Mouse (Mus musculus) heart, embryonic 14.5 days (tissue): ENCODE measurements at regions not wholly inside any gene's neighbourhood (a gene's known extent, or its start where the extent isn't known, plus 50 kb on each side); places are given as distances from the start of the nearest gene placed in this dataset.

ENCODE experiments used
- ATAC-seq: fragments of 200-750 bp; cut with Nextera tagmentation; 2 replicates; pipeline ENCODE4 v1.8.0; 2017; ENCODE audit warnings: low read depth, moderate TSS enrichment; ENCODE audit not compliant: insufficient number of reproducible peaks, insufficient read depth, low FRiP score
- H3K27ac ChIP-seq, 2 experiments: fragments of 200-500 bp in 1 of 2; fragments of 300-500 bp in 1 of 2; sonication (generic) in 1 of 2; replicated peaks in 1 of 2; 2 replicates each; pipeline ENCODE4 v1.5.1; 2012 to 2014; ENCODE audit warnings: low read depth in 2 of 2, low read length in 2 of 2, control low read depth in 1 of 2, mild to moderate bottlenecking in 1 of 2, mixed read lengths in 1 of 2; ENCODE audit not compliant: control insufficient read depth in 1 of 2, insufficient read depth in 1 of 2
- H3K27me3 ChIP-seq: fragments of 300-500 bp; sonication (generic); 2 replicates; pipeline ENCODE4 v1.6.1; 2014; ENCODE audit warnings: mild to moderate bottlenecking, low read length, control low read depth; ENCODE audit not compliant: control insufficient read depth, insufficient read depth
- H3K36me3 ChIP-seq: fragments of 300-500 bp; sonication (generic); 2 replicates; pipeline ENCODE4 v1.6.1; 2014; ENCODE audit warnings: mild to moderate bottlenecking, control low read depth, low read length, mixed read lengths; ENCODE audit not compliant: control insufficient read depth, insufficient read depth
- H3K4me1 ChIP-seq, 2 experiments: fragments of 200-500 bp in 1 of 2; fragments of 300-500 bp in 1 of 2; sonication (generic) in 1 of 2; 2 replicates each; pipeline ENCODE4 v1.6.1; 2012 to 2014; ENCODE audit warnings: low read length in 2 of 2, control low read depth in 1 of 2, mixed read lengths in 1 of 2; ENCODE audit not compliant: control insufficient read depth in 2 of 2, insufficient read depth in 2 of 2
- H3K4me2 ChIP-seq: fragments of 300-500 bp; sonication (generic); 2 replicates; pipeline ENCODE4 v1.6.1; 2014; ENCODE audit warnings: mild to moderate bottlenecking, low read length
- H3K4me3 ChIP-seq, 2 experiments: fragments of 200-500 bp in 1 of 2; fragments of 300-500 bp in 1 of 2; sonication (generic) in 1 of 2; 2 replicates each; pipeline ENCODE4 v1.5.1; 2012 to 2014; ENCODE audit warnings: low read length in 2 of 2, mild to moderate bottlenecking in 2 of 2, control low read depth in 1 of 2, low read depth in 1 of 2, moderate library complexity in 1 of 2; ENCODE audit not compliant: control insufficient read depth in 1 of 2, insufficient read depth in 1 of 2
- H3K9ac ChIP-seq: fragments of 300-500 bp; sonication (generic); 2 replicates; pipeline ENCODE4 v1.6.1; 2014; ENCODE audit warnings: mild to moderate bottlenecking, low read length
- H3K9me3 ChIP-seq: fragments of 300-500 bp; sonication (generic); 2 replicates; pipeline ENCODE4 v1.6.1; 2016; ENCODE audit warnings: low read length, control low read depth; ENCODE audit not compliant: control insufficient read depth
- WGBS: fragments of 180-500 bp; shearing (Covaris S2); extraction: QIAGEN DNeasy Blood & Tissue Kit; methylation state at CpG from one replicate; pipeline ENCODE4 v1.1.7; 2014; 5-methylcytosine and 5-hydroxymethylcytosine counted together

GRCm38 (mm10) chr1:89347341-89347740 is 107.3 kb upstream of the Agap1 start:
- Histone ChIP-seq H3K4me2 (no peak overlapping the region), H3K4me3 (no peak overlapping the region), H3K27ac (no peak overlapping the region), H3K36me3 (no peaks in the 10 kb centered on the region), H3K9me3 (no peaks in the 10 kb centered on the region), H3K4me1 (no peaks in the 10 kb centered on the region), H3K9ac (no peak overlapping the region), H3K27me3 (no peaks in the 10 kb centered on the region)
- WGBS = 64% methylated on average over 3 of the region's 3 CpGs
- ATAC-seq = no peak

DNA sequence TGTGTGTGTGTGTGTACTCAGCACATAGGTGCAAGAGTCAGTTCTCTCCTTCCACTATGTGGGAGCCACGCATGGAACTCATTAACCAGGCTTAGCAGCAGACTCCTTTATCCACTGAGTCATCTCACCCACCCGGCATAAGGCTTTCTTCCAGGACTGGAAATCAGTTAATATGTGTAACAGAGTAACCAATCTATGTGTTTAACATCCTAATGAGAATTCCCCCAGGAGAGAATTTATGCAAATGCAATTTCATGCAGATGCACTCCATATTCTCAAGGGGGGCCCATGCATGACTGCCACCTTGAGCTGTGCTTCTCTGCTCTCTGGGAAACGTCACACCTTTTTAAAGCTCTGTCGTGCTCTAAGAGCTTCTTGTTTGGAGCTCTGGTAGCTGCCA is 101.7 kb upstream of the Agap1 start:
- Histone ChIP-seq H3K36me3 (no peaks in the 10 kb centered on the region), H3K27ac (no peak overlapping the region), H3K4me1 (no peaks in the 10 kb centered on the region; a peak in 1 of 4 replicates), H3K4me2 (no peak overlapping the region), H3K9me3 (peaks cover 4% of the 10 kb centered on the region), H3K4me3 (no peak overlapping the region), H3K9ac (no peak overlapping the region), H3K27me3 (no peaks in the 10 kb centered on the region)
- no peak for ATAC-seq
- 56% methylated on average over 4 of the region's 4 CpGs for WGBS

DNA sequence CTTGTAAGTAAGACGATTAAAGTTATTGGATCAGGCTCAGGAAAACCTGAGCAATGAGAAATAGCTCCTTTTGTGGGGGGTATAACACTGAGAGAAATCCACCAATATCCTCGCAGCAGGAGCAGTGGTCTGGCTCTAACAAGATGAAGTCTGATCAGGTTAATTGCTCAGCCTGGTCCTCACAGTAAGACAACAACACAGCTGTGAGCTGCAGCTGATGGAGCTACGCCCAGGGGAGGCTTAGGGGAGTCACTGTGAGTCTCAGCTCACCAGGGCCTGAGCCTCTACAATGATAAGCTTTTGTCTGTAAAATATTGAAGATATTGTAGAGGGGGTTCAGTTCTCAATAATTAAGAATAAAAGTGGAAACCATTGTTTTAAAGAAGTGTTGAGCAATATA is 95.3 kb upstream of the Agap1 start:
- Histone ChIP-seq H3K4me1 (no peaks in the 10 kb centered on the region; a peak in 1 of 4 replicates), H3K4me2 (no peak overlapping the region), H3K9ac (no peak overlapping the region), H3K27me3 (no peaks in the 10 kb centered on the region), H3K4me3 (no peak overlapping the region), H3K9me3 (peaks cover 4% of the 10 kb centered on the region), H3K27ac (no peak overlapping the region), H3K36me3 (no peaks in the 10 kb centered on the region)
- ATAC-seq = no peak
- WGBS = 65% methylated on average over 3 of the region's 3 CpGs

- Histone ChIP-seq H3K4me2 (no peak overlapping the region), H3K36me3 (no peaks in the 10 kb centered on the region), H3K4me3 (no peak overlapping the region), H3K9me3 (0 out of 2 replicates have a peak, but pooled peaks cover 3% of the 10 kb centered on the region), H3K9ac (no peak overlapping the region), H3K4me1 (peaks cover 0 to 7% of the 10 kb centered on the region in 2 experiments; a peak in 2 of 4 replicates), H3K27ac (no peak overlapping the region), H3K27me3 (no peaks in the 10 kb centered on the region)
- no peak for ATAC-seq
- WGBS = 72% methylated on average over 12 of the region's 12 CpGs
Measured at GRCm38 (mm10) chr1:89364547-89365305, 89.9 kb upstream of the Agap1 start.

- no peak for ATAC-seq
- Histone ChIP-seq H3K9me3 (0 out of 2 replicates have a peak, but pooled peaks cover 3% of the 10 kb centered on the region), H3K4me1 (peaks cover 0 to 7% of the 10 kb centered on the region in 2 experiments; a peak in 2 of 4 replicates), H3K4me2 (no peak overlapping the region), H3K27me3 (no peaks in the 10 kb centered on the region), H3K9ac (no peak overlapping the region), H3K36me3 (no peaks in the 10 kb centered on the region), H3K27ac (no peak overlapping the region), H3K4me3 (no peak overlapping the region)
- 65% methylated on average over 5 of the region's 5 CpGs for WGBS
Measured at GRCm38 (mm10) chr1:89366891-89367290, 87.7 kb upstream of the Agap1 start.

- H3K4me1 ChIP-seq = no peaks in the 10 kb centered on the region
- no peak overlapping the region for H3K4me3 ChIP-seq
- no peaks in the 10 kb centered on the region for H3K9me3 ChIP-seq
- H3K27ac ChIP-seq = no peak overlapping the region
- no peaks in the 10 kb centered on the region for H3K27me3 ChIP-seq
- no peak for ATAC-seq
- H3K36me3 ChIP-seq = no peaks in the 10 kb centered on the region
- no peak overlapping the region for H3K4me2 ChIP-seq
- H3K9ac ChIP-seq = no peak overlapping the region
Measured at GRCm38 (mm10) chr1:89373806-89374205, 80.8 kb upstream of the Agap1 start.

- 87% methylated on average over 2 of the region's 2 CpGs for WGBS
- no peaks in the 10 kb centered on the region for H3K27me3 ChIP-seq
- no peak overlapping the region for H3K4me3 ChIP-seq
- no peaks in the 10 kb centered on the region for H3K4me1 ChIP-seq
- H3K36me3 ChIP-seq = no peaks in the 10 kb centered on the region
- no peak overlapping the region for H3K9ac ChIP-seq
- H3K4me2 ChIP-seq = no peak overlapping the region
- ATAC-seq = no peak
- no peak overlapping the region for H3K27ac ChIP-seq
- H3K9me3 ChIP-seq = no peaks in the 10 kb centered on the region
Measured at GRCm38 (mm10) chr1:89374271-89374670, 80.3 kb upstream of the Agap1 start.

DNA sequence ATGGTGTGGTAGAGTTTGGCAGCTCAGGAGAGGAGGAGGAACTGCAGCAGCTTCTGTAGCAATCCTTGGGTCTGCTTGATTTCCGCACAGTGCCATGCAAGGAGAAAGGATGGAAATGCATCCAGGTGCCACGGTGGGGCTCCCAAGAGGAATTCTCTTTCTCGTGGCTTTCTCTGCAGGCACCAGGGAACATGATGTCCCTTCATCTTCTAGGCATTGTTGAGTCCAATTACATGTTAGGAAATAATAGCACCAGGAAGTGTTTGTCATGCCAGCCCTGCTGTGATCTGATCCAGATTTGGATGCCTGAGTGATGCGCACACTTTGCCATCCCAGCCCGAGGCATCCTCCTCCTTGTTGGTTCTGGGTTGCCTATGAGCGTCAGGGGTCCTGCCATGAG is 72.6 kb upstream of the Agap1 start:
- ATAC-seq = no peak
- Histone ChIP-seq H3K9me3 (no peaks in the 10 kb centered on the region), H3K4me3 (no peak overlapping the region), H3K27me3 (no peaks in the 10 kb centered on the region), H3K9ac (no peak overlapping the region), H3K27ac (no peak overlapping the region), H3K4me1 (no peaks in the 10 kb centered on the region), H3K4me2 (no peak overlapping the region), H3K36me3 (no peaks in the 10 kb centered on the region)
- 73% methylated on average over 6 of the region's 6 CpGs for WGBS
